Mouse (Mus musculus) lung, postnatal 0 days (tissue): ENCODE data around the gene Fat3. TPM values are rescaled to one million over a fixed set of nuclear protein-coding genes. Genes with fewer than 3 reads are reported as not detected.

Experiments
- ATAC-seq: fragments of 200-750 bp; cut with Nextera tagmentation; 2 replicates; pipeline ENCODE4 v1.8.0; 2017; ENCODE audit warnings: moderate library complexity
- DNase-seq: peaks from one replicate; pipeline ENCODE4 v3.0.0-alpha.2; 2016; ENCODE audit warnings: low spot score
- H3K27ac ChIP-seq: fragments of 300-500 bp; sonication (generic); 2 replicates; pipeline ENCODE4 v1.5.1; 2014; ENCODE audit warnings: antibody characterized with exemption, mild to moderate bottlenecking, low read length, mixed read lengths
- H3K27me3 ChIP-seq: fragments of 300-500 bp; sonication (generic); replicated peaks from 2 replicates; pipeline ENCODE4 v1.6.1; 2014; ENCODE audit warnings: low read length, mixed read lengths; ENCODE audit not compliant: insufficient read depth
- H3K36me3 ChIP-seq: fragments of 300-500 bp; sonication (generic); 2 replicates; pipeline ENCODE4 v1.6.1; 2014; ENCODE audit warnings: low read length, mixed read lengths; ENCODE audit not compliant: insufficient read depth
- H3K4me1 ChIP-seq: fragments of 300-500 bp; sonication (generic); 2 replicates; pipeline ENCODE4 v1.6.1; 2014; ENCODE audit warnings: antibody characterized with exemption, low read depth, low read length, mixed read lengths; ENCODE audit not compliant: insufficient read depth
- H3K4me2 ChIP-seq: fragments of 300-500 bp; sonication (generic); replicated peaks from 2 replicates; pipeline ENCODE4 v1.6.1; 2014; ENCODE audit warnings: low read depth, mild to moderate bottlenecking, low read length, moderate library complexity, mixed read lengths
- H3K4me3 ChIP-seq: fragments of 300-500 bp; sonication (generic); 2 replicates; pipeline ENCODE4 v1.5.1; 2014; ENCODE audit warnings: low read depth, low read length
- H3K9ac ChIP-seq: fragments of 300-500 bp; sonication (generic); replicated peaks from 2 replicates; pipeline ENCODE4 v1.6.1; 2014; ENCODE audit warnings: low read depth, mild to moderate bottlenecking
- H3K9me3 ChIP-seq: fragments of 300-500 bp; sonication (generic); 2 replicates; pipeline ENCODE4 v1.6.1; 2016; ENCODE audit warnings: low read length, mixed read lengths
- CTCF ChIP-seq: IDR thresholded peaks from 2 replicates; pipeline ENCODE4 v1.5.1; 2016; ENCODE audit warnings: antibody characterized with exemption, mild to moderate bottlenecking
- EP300 ChIP-seq: IDR thresholded peaks from 2 replicates; pipeline ENCODE4 v1.6.1; 2016; ENCODE audit warnings: antibody characterized with exemption, mild to moderate bottlenecking, control low read depth
- WGBS: fragments of 180-500 bp; shearing (Covaris S2); extraction: QIAGEN DNeasy Blood & Tissue Kit; methylation state at CpG from one replicate; pipeline ENCODE4 v1.1.7; 2014; 5-methylcytosine and 5-hydroxymethylcytosine counted together
- polyA plus RNA-seq: library from polyadenylated mRNA; unstranded; fragments of >200 nt; fragmentation: Nextera tagmentation; extraction: Ambion mirVana; gene quantifications from 2 replicates; pipeline ENCODE4 v1.2.1, GENCODE M21; 2015

The Fat3 gene
- polyA plus RNA-seq, 1 experiment from 2014 or later, result 0.78 TPM

DNA sequence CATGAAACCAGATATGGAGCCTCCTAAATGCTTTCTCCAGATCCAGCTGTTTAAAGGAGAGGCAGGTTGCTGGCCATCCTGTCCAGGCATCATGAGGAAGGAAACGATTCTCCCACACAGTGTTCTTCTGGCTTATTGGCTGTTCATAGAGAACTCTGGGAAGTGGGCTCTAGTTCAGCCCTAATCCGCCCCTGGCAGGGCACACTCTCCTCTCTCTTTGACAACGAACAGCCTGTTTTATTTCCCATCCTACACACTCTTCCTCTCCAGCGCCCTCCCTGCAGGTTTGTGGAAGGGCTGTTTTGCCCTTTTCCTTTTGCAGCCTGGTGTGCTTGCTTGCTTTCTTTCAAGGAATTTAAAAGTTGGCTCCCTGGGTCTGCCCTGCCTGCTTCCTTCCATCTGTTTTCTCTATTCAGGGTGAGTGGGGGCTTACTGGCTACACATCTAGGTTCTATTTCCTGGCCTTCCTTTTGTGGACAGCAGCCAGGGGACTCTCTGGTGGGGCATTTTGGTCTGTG is 472.6 kb downstream of the Fat3 start:
- TF ChIP-seq EP300 (no peak), CTCF (no peak)
- H3K4me3 ChIP-seq, result no peak overlapping the region
- no peaks in the 10 kb centered on the region for H3K27me3 ChIP-seq
- no peaks in the 10 kb centered on the region for H3K9me3 ChIP-seq
- no peak overlapping the region for H3K27ac ChIP-seq
- no peaks in the 10 kb centered on the region for H3K36me3 ChIP-seq
- 56% methylated on average over 4 of the region's 4 CpGs for WGBS
- DNase-seq (no peak), ATAC-seq (no peak)
- H3K4me2 ChIP-seq, result no peak overlapping the region
- no peaks in the 10 kb centered on the region for H3K4me1 ChIP-seq
- H3K9ac ChIP-seq, result no peak overlapping the region

DNA sequence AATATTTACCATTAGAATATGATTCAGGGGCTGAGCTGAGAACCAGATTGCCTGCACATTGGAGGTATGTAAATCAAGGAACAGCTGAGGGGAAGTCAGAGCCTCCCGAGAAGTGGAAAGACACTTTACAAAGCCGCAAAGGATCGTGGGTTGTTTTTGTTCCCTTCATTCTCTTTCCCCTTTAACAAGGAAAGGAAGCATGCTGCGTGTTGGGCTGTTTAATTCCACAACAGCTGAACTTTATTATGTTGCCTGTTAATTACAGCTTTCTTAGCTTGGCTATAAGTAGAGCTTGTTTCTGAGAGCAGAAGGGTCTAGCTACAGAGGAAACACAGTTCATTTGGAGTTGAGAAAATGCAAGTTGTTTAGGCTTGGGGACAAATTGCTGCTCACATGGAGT is 475.0 kb downstream of the Fat3 start:
- DNase-seq, result no peak
- Histone ChIP-seq H3K36me3 (no peaks in the 10 kb centered on the region), H3K9me3 (no peaks in the 10 kb centered on the region), H3K27me3 (no peaks in the 10 kb centered on the region), H3K27ac (no peak overlapping the region), H3K4me3 (no peak overlapping the region), H3K4me1 (no peaks in the 10 kb centered on the region), H3K9ac (no peak overlapping the region), H3K4me2 (no peak overlapping the region)
- ATAC-seq, result no peak
- 52% methylated on average over 4 of the region's 4 CpGs for WGBS
- TF ChIP-seq EP300, result no peak
- no peak for TF ChIP-seq CTCF

DNA sequence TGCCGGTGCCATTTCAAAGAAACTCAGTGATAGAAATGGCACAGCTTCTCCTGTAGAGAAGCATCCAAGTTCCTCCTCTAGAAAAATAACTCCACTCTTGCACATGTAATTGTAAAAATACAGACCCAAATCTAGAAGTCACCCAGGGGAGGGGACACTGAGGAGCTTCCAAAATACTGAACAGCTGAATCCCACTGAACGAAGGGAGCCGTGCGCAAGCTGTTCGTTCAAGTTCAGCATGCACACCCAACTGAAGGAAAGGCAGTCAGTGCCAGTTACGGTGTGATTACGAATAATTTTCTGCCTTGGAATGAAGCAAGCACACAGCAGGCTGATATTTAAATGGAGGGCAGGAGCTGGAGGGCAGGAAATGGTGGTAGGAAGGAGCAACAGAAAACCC is 476.4 kb downstream of the Fat3 start:
- Histone ChIP-seq H3K4me3 (no peak overlapping the region), H3K9me3 (no peaks in the 10 kb centered on the region), H3K4me2 (no peak overlapping the region), H3K9ac (no peak overlapping the region), H3K36me3 (no peaks in the 10 kb centered on the region), H3K4me1 (no peaks in the 10 kb centered on the region), H3K27ac (no peak overlapping the region), H3K27me3 (no peaks in the 10 kb centered on the region)
- no peak for ATAC-seq
- WGBS, result 90% methylated on average over 7 of the region's 7 CpGs
- DNase-seq, result no peak
- no peak for TF ChIP-seq CTCF
- no peak for TF ChIP-seq EP300

DNA sequence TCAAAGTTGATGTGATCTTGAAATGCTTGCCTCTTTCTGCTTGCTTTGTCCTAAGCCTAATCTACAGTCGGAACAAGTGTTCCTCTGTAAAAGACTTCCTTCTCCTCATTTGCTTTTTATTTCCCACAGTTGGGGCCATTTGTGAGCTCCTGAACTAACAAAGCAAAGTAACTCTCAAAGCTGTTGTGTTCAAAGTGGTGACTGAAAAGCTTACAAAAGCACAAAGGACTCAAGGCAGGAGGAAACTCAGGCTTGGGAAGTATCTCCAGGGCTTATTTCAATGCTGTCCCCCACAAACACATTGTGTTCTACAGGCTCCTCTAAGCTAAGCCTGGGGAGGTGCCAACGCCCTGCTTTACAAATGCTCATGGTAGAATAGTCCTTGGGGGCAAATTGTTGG is 487.0 kb downstream of the Fat3 start:
- H3K4me3 ChIP-seq, result no peak overlapping the region
- no peak overlapping the region for H3K27ac ChIP-seq
- H3K9me3 ChIP-seq, result no peaks in the 10 kb centered on the region
- no peaks in the 10 kb centered on the region for H3K27me3 ChIP-seq
- ATAC-seq, result no peak
- H3K9ac ChIP-seq, result no peak overlapping the region
- TF ChIP-seq EP300, result no peak
- no peak for TF ChIP-seq CTCF
- 68% methylated on average over 2 of the region's 2 CpGs for WGBS
- peak; percentile 5 for DNase-seq
- no peaks in the 10 kb centered on the region for H3K4me1 ChIP-seq
- H3K4me2 ChIP-seq, result no peak overlapping the region
- H3K36me3 ChIP-seq, result no peaks in the 10 kb centered on the region

GRCm38 (mm10) chr9:16011382-16011781 is 489.7 kb downstream of the Fat3 start:
- no peak for TF ChIP-seq CTCF
- no peak for TF ChIP-seq EP300
- no peak overlapping the region for H3K27ac ChIP-seq
- H3K4me3 ChIP-seq, result no peak overlapping the region
- ATAC-seq, result no peak
- WGBS, result 86% methylated on average over 3 of the region's 3 CpGs
- no peaks in the 10 kb centered on the region for H3K4me1 ChIP-seq
- H3K4me2 ChIP-seq, result no peak overlapping the region
- no peaks in the 10 kb centered on the region for H3K27me3 ChIP-seq
- H3K36me3 ChIP-seq, result no peaks in the 10 kb centered on the region
- DNase-seq, result no peak
- H3K9ac ChIP-seq, result no peak overlapping the region
- H3K9me3 ChIP-seq, result no peaks in the 10 kb centered on the region

DNA sequence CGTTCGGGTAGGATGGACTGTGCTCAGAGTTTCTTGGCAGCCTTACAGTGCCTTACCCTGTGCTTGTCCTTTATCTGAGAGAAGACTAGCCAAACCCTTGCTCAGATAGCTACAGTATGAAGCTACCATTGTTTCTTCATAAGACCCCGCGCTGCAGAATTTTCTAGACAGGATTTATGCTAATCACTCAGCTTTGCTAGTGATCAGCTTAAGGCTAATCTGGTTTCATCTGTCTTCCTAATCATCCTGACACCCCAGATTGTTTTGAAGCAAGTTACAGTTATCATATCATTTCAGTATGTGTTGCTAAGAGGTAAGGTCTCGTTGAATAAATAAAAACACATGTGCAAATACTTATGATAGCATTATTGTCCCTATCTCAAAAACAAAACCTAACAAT is 493.6 kb downstream of the Fat3 start:
- WGBS, result 79% methylated on average over 5 of the region's 5 CpGs
- no peaks in the 10 kb centered on the region for H3K36me3 ChIP-seq
- no peaks in the 10 kb centered on the region for H3K4me1 ChIP-seq
- no peak overlapping the region for H3K4me2 ChIP-seq
- ATAC-seq, result no peak
- no peaks in the 10 kb centered on the region for H3K9me3 ChIP-seq
- no peak overlapping the region for H3K4me3 ChIP-seq
- no peak overlapping the region for H3K27ac ChIP-seq
- no peak for DNase-seq
- TF ChIP-seq EP300 (no peak), CTCF (no peak)
- no peak overlapping the region for H3K9ac ChIP-seq
- no peaks in the 10 kb centered on the region for H3K27me3 ChIP-seq

DNA sequence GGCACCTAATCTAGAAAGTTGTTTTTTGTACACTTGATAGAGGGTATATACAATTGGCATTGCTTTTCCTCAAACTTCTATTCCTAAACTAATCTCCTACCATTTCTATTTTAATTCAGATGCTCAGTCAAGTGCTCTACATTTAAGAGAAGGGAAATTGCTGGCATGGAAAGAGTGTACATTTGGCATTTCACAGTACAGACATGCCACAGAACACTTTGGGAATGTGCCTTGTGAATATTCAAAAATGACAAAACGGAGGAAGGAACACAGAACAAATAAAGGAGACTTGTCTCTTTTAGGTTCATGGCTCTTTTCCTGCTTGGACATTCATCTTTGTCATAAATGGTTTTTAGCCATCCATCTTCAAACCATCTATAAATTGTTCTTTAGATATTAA is 498.1 kb downstream of the Fat3 start:
- no peaks in the 10 kb centered on the region for H3K9me3 ChIP-seq
- ATAC-seq (no peak), DNase-seq (no peak)
- no peak overlapping the region for H3K9ac ChIP-seq
- no peak overlapping the region for H3K4me2 ChIP-seq
- WGBS, result 68% methylated on average over 1 of the region's 1 CpGs
- no peak for TF ChIP-seq CTCF
- TF ChIP-seq EP300, result no peak
- no peaks in the 10 kb centered on the region for H3K4me1 ChIP-seq
- no peak overlapping the region for H3K4me3 ChIP-seq
- H3K27me3 ChIP-seq, result no peaks in the 10 kb centered on the region
- no peak overlapping the region for H3K27ac ChIP-seq
- H3K36me3 ChIP-seq, result no peaks in the 10 kb centered on the region
